Mouse (Mus musculus): ENCODE measurements around the gene Gm10271. TPM values are rescaled to one million over a fixed set of nuclear protein-coding genes. Genes with fewer than 3 reads are reported as not detected.

The Gm10271 gene
- polyA plus RNA-seq, 1 experiment from 2014 or later, result not detected

- H3K9ac ChIP-seq (ENCODE audit: low read depth, low read length), result no peak overlapping the region
- no peaks in the 10 kb centered on the region for H3K27me3 ChIP-seq (ENCODE audit: control insufficient read depth, insufficient read depth, low read depth, low read length)
- no peak for ATAC-seq
- H3K36me3 ChIP-seq (ENCODE audit: control insufficient read depth, insufficient read depth, low read length), result no peaks in the 10 kb centered on the region
- H3K4me2 ChIP-seq (ENCODE audit: low read length), result no peak overlapping the region
- H3K4me1 ChIP-seq (ENCODE audit: control insufficient read depth, insufficient read depth, low read length), result peaks cover 14% of the 10 kb centered on the region
- WGBS, result 71% methylated on average over 3 of the region's 4 CpGs
- no peak overlapping the region for H3K27ac ChIP-seq (ENCODE audit: low read length)
- H3K9me3 ChIP-seq (replicated peaks; ENCODE audit: control insufficient read depth, low read length, poor library complexity, severe bottlenecking), result no peaks in the 10 kb centered on the region
- H3K4me3 ChIP-seq (ENCODE audit: low read depth, low read length), result no peak overlapping the region
These were observed 10.1 kb upstream of the Gm10271 start for GRCm38 (mm10) chr10:116982526-116982925.

GRCm38 (mm10) chr10:116980888-116981287, 8.5 kb upstream of the Gm10271 start:
- 77% methylated on average over 3 of the region's 3 CpGs for WGBS
- H3K4me3 ChIP-seq (ENCODE audit: low read depth, low read length), result no peak overlapping the region
- H3K36me3 ChIP-seq (ENCODE audit: control insufficient read depth, insufficient read depth, low read length), result no peaks in the 10 kb centered on the region
- H3K27ac ChIP-seq (ENCODE audit: low read length), result no peak overlapping the region
- no peak overlapping the region for H3K4me2 ChIP-seq (ENCODE audit: low read length)
- H3K27me3 ChIP-seq (ENCODE audit: control insufficient read depth, insufficient read depth, low read depth, low read length), result no peaks in the 10 kb centered on the region
- no peak overlapping the region for H3K9ac ChIP-seq (ENCODE audit: low read depth, low read length)
- no peaks in the 10 kb centered on the region for H3K4me1 ChIP-seq (ENCODE audit: control insufficient read depth, insufficient read depth, low read length)
- H3K9me3 ChIP-seq (replicated peaks; ENCODE audit: control insufficient read depth, low read length, poor library complexity, severe bottlenecking), result no peaks in the 10 kb centered on the region
- no peak for ATAC-seq

GRCm38 (mm10) chr10:116980273-116980672, 7.9 kb upstream of the Gm10271 start:
- H3K4me3 ChIP-seq (ENCODE audit: low read depth, low read length), result no peak overlapping the region
- no peak for ATAC-seq
- H3K4me2 ChIP-seq (ENCODE audit: low read length), result no peak overlapping the region
- 87% methylated on average over 4 of the region's 4 CpGs for WGBS
- no peaks in the 10 kb centered on the region for H3K4me1 ChIP-seq (ENCODE audit: control insufficient read depth, insufficient read depth, low read length)
- H3K27me3 ChIP-seq (ENCODE audit: control insufficient read depth, insufficient read depth, low read depth, low read length), result no peaks in the 10 kb centered on the region
- H3K27ac ChIP-seq (ENCODE audit: low read length), result no peak overlapping the region
- no peaks in the 10 kb centered on the region for H3K36me3 ChIP-seq (ENCODE audit: control insufficient read depth, insufficient read depth, low read length)
- H3K9me3 ChIP-seq (replicated peaks; ENCODE audit: control insufficient read depth, low read length, poor library complexity, severe bottlenecking), result no peaks in the 10 kb centered on the region
- H3K9ac ChIP-seq (ENCODE audit: low read depth, low read length), result no peak overlapping the region

DNA sequence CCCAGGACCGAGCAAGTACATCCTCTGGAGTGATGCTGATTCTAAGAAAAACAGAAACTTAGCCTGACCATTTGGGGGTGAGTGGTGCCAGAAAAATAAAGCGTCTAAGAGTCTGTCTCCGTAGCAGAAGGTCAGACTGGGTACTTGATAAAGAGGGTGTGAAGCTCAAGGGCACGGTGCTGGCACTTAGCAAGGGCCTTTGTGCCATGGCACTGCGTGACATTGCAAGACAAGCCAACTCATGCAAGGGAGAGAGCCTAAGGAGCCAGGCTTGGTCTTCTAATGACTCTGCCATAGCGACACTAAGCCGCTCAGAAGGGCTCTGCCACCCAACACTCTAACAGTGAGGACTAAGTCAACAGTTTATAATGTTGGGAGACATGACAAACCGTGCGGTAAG, 6.4 kb upstream of the Gm10271 start:
- Histone ChIP-seq H3K27ac (ENCODE audit: low read length) (no peak overlapping the region), H3K4me3 (ENCODE audit: low read depth, low read length) (no peak overlapping the region), H3K36me3 (ENCODE audit: control insufficient read depth, insufficient read depth, low read length) (no peaks in the 10 kb centered on the region), H3K4me1 (ENCODE audit: control insufficient read depth, insufficient read depth, low read length) (no peaks in the 10 kb centered on the region), H3K27me3 (ENCODE audit: control insufficient read depth, insufficient read depth, low read depth, low read length) (no peaks in the 10 kb centered on the region), H3K4me2 (ENCODE audit: low read length) (no peak overlapping the region), H3K9me3 (replicated peaks; ENCODE audit: control insufficient read depth, low read length, poor library complexity, severe bottlenecking) (no peaks in the 10 kb centered on the region), H3K9ac (ENCODE audit: low read depth, low read length) (no peak overlapping the region)
- 94% methylated on average over 9 of the region's 9 CpGs for WGBS
- no peak for ATAC-seq

DNA sequence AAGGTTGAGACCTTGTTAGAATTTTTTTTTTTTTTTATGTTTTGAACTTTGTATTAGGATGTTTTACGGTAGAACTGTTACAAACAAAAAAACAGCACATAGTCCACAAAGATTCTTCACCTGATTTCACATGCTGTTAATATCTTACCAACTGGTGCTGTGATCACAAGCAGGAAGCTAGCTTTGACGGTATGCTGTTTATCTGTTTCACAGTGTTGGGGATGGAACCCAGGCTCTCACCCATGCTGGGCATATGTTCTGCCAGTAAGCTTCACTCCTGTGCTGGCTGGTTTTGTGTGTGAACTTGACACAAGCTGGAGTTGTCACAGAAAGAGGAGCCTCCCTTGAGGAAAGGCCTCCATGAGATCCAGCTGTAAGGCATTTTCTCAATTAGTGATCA, 5.4 kb upstream of the Gm10271 start:
- Histone ChIP-seq H3K9me3 (replicated peaks; ENCODE audit: control insufficient read depth, low read length, poor library complexity, severe bottlenecking) (no peaks in the 10 kb centered on the region), H3K27me3 (ENCODE audit: control insufficient read depth, insufficient read depth, low read depth, low read length) (no peaks in the 10 kb centered on the region), H3K4me3 (ENCODE audit: low read depth, low read length) (no peak overlapping the region), H3K4me2 (ENCODE audit: low read length) (no peak overlapping the region), H3K9ac (ENCODE audit: low read depth, low read length) (no peak overlapping the region), H3K4me1 (ENCODE audit: control insufficient read depth, insufficient read depth, low read length) (no peaks in the 10 kb centered on the region), H3K36me3 (ENCODE audit: control insufficient read depth, insufficient read depth, low read length) (no peaks in the 10 kb centered on the region), H3K27ac (ENCODE audit: low read length) (no peak overlapping the region)
- WGBS, result 85% methylated on average over 2 of the region's 2 CpGs
- ATAC-seq, result no peak

DNA sequence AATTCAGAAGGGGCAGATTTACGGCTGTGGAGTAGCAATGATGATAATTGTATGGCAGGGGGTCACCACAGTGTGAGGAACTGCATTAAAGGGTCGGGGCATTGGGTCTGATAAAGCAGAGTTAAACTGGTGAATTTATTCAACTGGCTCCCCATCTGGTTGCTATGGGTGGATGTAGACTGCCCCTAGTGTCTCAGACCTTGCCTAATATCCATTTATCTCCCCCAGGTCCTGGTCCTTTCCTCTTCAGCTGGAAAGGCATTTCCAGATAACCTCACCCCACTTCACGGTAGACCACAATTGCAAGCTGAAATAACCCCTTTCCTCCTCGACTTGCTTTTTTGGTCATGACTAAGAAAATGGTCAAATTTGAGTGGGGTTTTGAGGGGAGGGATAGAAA, 5.0 kb upstream of the Gm10271 start:
- 70% methylated on average over 4 of the region's 4 CpGs for WGBS
- H3K4me1 ChIP-seq (ENCODE audit: control insufficient read depth, insufficient read depth, low read length), result no peaks in the 10 kb centered on the region
- H3K4me2 ChIP-seq (ENCODE audit: low read length), result no peak overlapping the region
- no peaks in the 10 kb centered on the region for H3K36me3 ChIP-seq (ENCODE audit: control insufficient read depth, insufficient read depth, low read length)
- no peak overlapping the region for H3K4me3 ChIP-seq (ENCODE audit: low read depth, low read length)
- H3K27me3 ChIP-seq (ENCODE audit: control insufficient read depth, insufficient read depth, low read depth, low read length), result no peaks in the 10 kb centered on the region
- H3K27ac ChIP-seq (ENCODE audit: low read length), result no peak overlapping the region
- no peak overlapping the region for H3K9ac ChIP-seq (ENCODE audit: low read depth, low read length)
- no peak for ATAC-seq
- no peaks in the 10 kb centered on the region for H3K9me3 ChIP-seq (replicated peaks; ENCODE audit: control insufficient read depth, low read length, poor library complexity, severe bottlenecking)

GRCm38 (mm10) chr10:116968741-116969140, 3.7 kb downstream of the Gm10271 start:
- Histone ChIP-seq H3K27ac (ENCODE audit: low read length) (no peak overlapping the region), H3K9ac (ENCODE audit: low read depth, low read length) (no peak overlapping the region), H3K9me3 (replicated peaks; ENCODE audit: control insufficient read depth, low read length, poor library complexity, severe bottlenecking) (no peaks in the 10 kb centered on the region), H3K36me3 (ENCODE audit: control insufficient read depth, insufficient read depth, low read length) (no peaks in the 10 kb centered on the region), H3K4me1 (ENCODE audit: control insufficient read depth, insufficient read depth, low read length) (no peaks in the 10 kb centered on the region), H3K4me2 (ENCODE audit: low read length) (no peak overlapping the region), H3K4me3 (ENCODE audit: low read depth, low read length) (no peak overlapping the region), H3K27me3 (ENCODE audit: control insufficient read depth, insufficient read depth, low read depth, low read length) (no peaks in the 10 kb centered on the region)
- ATAC-seq, result no peak
- 86% methylated on average over 4 of the region's 4 CpGs for WGBS

- Histone ChIP-seq H3K4me2 (ENCODE audit: low read length) (no peak overlapping the region), H3K36me3 (ENCODE audit: control insufficient read depth, insufficient read depth, low read length) (no peaks in the 10 kb centered on the region), H3K27ac (ENCODE audit: low read length) (no peak overlapping the region), H3K27me3 (ENCODE audit: control insufficient read depth, insufficient read depth, low read depth, low read length) (no peaks in the 10 kb centered on the region), H3K9ac (ENCODE audit: low read depth, low read length) (no peak overlapping the region), H3K4me1 (ENCODE audit: control insufficient read depth, insufficient read depth, low read length) (no peaks in the 10 kb centered on the region), H3K9me3 (replicated peaks; ENCODE audit: control insufficient read depth, low read length, poor library complexity, severe bottlenecking) (no peaks in the 10 kb centered on the region), H3K4me3 (ENCODE audit: low read depth, low read length) (no peak overlapping the region)
- WGBS, result 83% methylated on average over 6 of the region's 6 CpGs
- no peak for ATAC-seq
These were observed 6.3 kb downstream of the Gm10271 start for GRCm38 (mm10) chr10:116966065-116966464.

GRCm38 (mm10) chr10:116965297-116965696, 7.1 kb downstream of the Gm10271 start:
- Histone ChIP-seq H3K27ac (ENCODE audit: low read length) (no peak overlapping the region), H3K9ac (ENCODE audit: low read depth, low read length) (no peak overlapping the region), H3K4me2 (ENCODE audit: low read length) (no peak overlapping the region), H3K27me3 (ENCODE audit: control insufficient read depth, insufficient read depth, low read depth, low read length) (no peaks in the 10 kb centered on the region), H3K4me1 (ENCODE audit: control insufficient read depth, insufficient read depth, low read length) (no peaks in the 10 kb centered on the region), H3K9me3 (replicated peaks; ENCODE audit: control insufficient read depth, low read length, poor library complexity, severe bottlenecking) (no peaks in the 10 kb centered on the region), H3K36me3 (ENCODE audit: control insufficient read depth, insufficient read depth, low read length) (no peaks in the 10 kb centered on the region), H3K4me3 (ENCODE audit: low read depth, low read length) (no peak overlapping the region)
- no peak for ATAC-seq
- WGBS, result 90% methylated on average over 5 of the region's 5 CpGs

GRCm38 (mm10) chr10:116964571-116964970, 7.8 kb downstream of the Gm10271 start:
- no peak overlapping the region for H3K27ac ChIP-seq (ENCODE audit: low read length)
- ATAC-seq, result no peak
- no peaks in the 10 kb centered on the region for H3K27me3 ChIP-seq (ENCODE audit: control insufficient read depth, insufficient read depth, low read depth, low read length)
- H3K36me3 ChIP-seq (ENCODE audit: control insufficient read depth, insufficient read depth, low read length), result no peaks in the 10 kb centered on the region
- H3K9ac ChIP-seq (ENCODE audit: low read depth, low read length), result no peak overlapping the region
- WGBS, result 93% methylated on average over 4 of the region's 4 CpGs
- no peaks in the 10 kb centered on the region for H3K4me1 ChIP-seq (ENCODE audit: control insufficient read depth, insufficient read depth, low read length)
- H3K4me2 ChIP-seq (ENCODE audit: low read length), result no peak overlapping the region
- no peaks in the 10 kb centered on the region for H3K9me3 ChIP-seq (replicated peaks; ENCODE audit: control insufficient read depth, low read length, poor library complexity, severe bottlenecking)
- H3K4me3 ChIP-seq (ENCODE audit: low read depth, low read length), result no peak overlapping the region
